Mouse (Mus musculus): ENCODE measurements around the gene Mrpl16.

The Mrpl16 gene

DNA sequence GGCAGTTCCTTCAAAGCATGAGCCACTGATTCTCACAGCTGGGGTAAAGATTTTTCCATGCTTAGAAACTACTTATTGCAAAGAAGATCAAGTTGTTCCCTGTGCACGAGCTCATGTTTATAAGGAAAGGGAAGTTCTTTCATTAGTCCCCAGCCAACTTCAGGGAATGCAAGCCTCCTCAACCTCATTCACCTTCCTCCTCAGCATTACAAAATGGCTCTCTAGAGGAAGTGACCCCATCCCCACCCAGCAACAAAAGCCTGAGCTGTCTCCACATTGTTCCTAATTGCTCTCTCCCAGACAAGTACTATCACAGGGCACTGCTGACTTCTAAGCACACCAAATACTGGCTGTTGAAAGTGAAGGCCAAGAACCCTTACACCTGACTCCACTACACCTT lies 34.2 kb downstream of the Mrpl16 start:
- no peak for DNase-seq (ENCODE audit: low spot score in 2 of 2)

DNA sequence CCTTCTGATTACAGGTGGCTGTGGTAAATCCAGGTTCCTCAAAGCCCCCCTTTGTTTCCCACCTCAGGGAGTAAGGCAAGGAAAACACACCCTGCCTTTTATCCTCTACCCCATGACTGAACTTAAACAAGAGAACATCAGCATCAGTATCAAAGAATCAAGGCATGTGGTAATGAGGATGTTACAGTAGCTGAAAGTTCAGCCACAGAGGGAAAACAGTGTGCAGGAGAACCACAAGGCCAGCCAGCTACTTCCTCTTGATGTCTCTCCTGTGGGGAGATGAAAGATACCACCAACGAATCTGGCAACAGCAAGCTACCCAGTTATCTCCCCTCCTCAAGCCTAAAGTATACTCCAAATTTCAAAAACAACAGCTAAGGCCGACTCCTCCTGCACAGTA lies 37.1 kb downstream of the Mrpl16 start:
- no peak for DNase-seq (ENCODE audit: low spot score in 2 of 2)

GRCm38 (mm10) chr19:11807822-11808221 lies 37.6 kb downstream of the Mrpl16 start:
- DNase-seq (ENCODE audit: low spot score in 2 of 2): no peak

- DNase-seq (ENCODE audit: low spot score in 2 of 2): no peak
Observed at GRCm38 (mm10) chr19:11808452-11808851, 38.3 kb downstream of the Mrpl16 start.

- DNase-seq (ENCODE audit: low spot score in 2 of 2): no peak
Observed at GRCm38 (mm10) chr19:11810003-11810758, 40.0 kb downstream of the Mrpl16 start.

- DNase-seq (ENCODE audit: low spot score in 2 of 2): no peak
Observed at GRCm38 (mm10) chr19:11810856-11811255, 40.7 kb downstream of the Mrpl16 start.

- no peak for DNase-seq (ENCODE audit: low spot score in 2 of 2)
Observed at GRCm38 (mm10) chr19:11811688-11812365, 41.6 kb downstream of the Mrpl16 start.

GRCm38 (mm10) chr19:11813136-11813535 lies 42.9 kb downstream of the Mrpl16 start:
- no peak for DNase-seq (ENCODE audit: low spot score in 2 of 2)

GRCm38 (mm10) chr19:11813649-11814048 lies 43.5 kb downstream of the Mrpl16 start:
- no peak for DNase-seq (ENCODE audit: low spot score in 2 of 2)

GRCm38 (mm10) chr19:11814742-11815333 lies 44.6 kb downstream of the Mrpl16 start:
- no peak for DNase-seq (ENCODE audit: low spot score in 2 of 2)

DNA sequence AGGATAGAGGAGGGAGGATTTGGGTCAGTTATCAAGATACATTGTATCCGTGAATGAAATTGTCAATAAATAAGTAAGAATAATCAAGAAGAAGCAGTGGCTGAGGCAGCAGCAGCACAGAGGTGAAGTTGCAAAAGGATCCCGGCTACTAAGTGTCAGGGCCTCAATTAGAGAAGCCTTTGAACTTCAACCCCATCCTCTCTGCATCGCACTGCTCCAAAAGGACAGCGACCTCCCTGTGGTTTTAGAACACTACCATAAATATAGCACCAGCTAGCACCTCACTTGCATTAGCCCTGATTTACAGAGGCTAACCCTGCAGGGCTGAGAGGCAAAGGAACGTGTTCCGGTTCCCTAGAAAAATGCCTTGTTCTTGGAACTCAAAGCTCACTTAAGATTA lies 46.5 kb downstream of the Mrpl16 start:
- no peak for DNase-seq (ENCODE audit: low spot score in 2 of 2)

DNA sequence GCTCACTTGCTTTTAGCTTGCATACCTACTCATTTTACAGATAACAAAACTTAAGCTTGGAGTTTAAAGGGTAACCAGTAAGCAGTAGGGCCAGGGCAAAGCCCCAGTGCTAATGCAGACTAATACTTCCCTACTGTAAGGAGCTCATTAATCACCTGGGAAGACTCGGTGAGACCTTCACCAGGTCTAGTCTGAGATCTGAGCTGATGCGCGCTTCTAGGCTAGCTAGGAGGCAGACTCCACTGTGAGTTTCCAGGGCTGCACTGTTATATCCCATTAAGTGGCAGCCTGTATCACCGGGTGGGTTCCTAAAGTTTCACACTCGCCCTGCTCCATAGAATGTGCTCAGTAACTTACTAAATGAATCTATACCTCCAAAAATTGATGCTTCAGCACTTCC lies 47.4 kb downstream of the Mrpl16 start:
- DNase-seq (ENCODE audit: low spot score in 2 of 2): no peak

- peak; percentile 40 to 48 for DNase-seq (ENCODE audit: low spot score in 2 of 2)
Observed at GRCm38 (mm10) chr19:11818199-11819142, 48.3 kb downstream of the Mrpl16 start.

GRCm38 (mm10) chr19:11819143-11819700 lies 49.0 kb downstream of the Mrpl16 start, which contains the start of gene Stx3:
TSS of gene Stx3 (minus strand) at chr19:11819403.
- peak in 1 of 2 experiments; percentile 28 for DNase-seq (ENCODE audit: low spot score in 2 of 2)

- DNase-seq (ENCODE audit: low spot score in 2 of 2): peak; percentile 60 to 74
Observed at GRCm38 (mm10) chr19:11819800-11820199, 49.6 kb downstream of the Mrpl16 start.

GRCm38 (mm10) chr19:11820211-11820610 lies 50.0 kb downstream of the Mrpl16 start:
- peak in 1 of 2 experiments; percentile 28 for DNase-seq (ENCODE audit: low spot score in 2 of 2)

GRCm38 (mm10) chr19:11823346-11824065 lies 53.3 kb downstream of the Mrpl16 start:
- DNase-seq (ENCODE audit: low spot score in 2 of 2): no peak
